Mouse (Mus musculus) limb, embryonic 14.5 days (tissue): ENCODE measurements around the gene Megf6. TPM values are rescaled to one million over a fixed set of nuclear protein-coding genes. Genes with fewer than 3 reads are reported as not detected.

Experiments
- ATAC-seq: fragments of 200-750 bp; cut with Nextera tagmentation; 2 replicates; pipeline ENCODE4 v1.8.0; 2017; ENCODE audit warnings: low read depth, moderate number of reproducible peaks, moderate TSS enrichment; ENCODE audit not compliant: low FRiP score
- DNase-seq: peaks from one replicate; pipeline ENCODE4 v3.0.0-alpha.2; 2015; ENCODE audit warnings: low spot score
- H3K27ac ChIP-seq: fragments of 300-500 bp; sonication (generic); replicated peaks from 2 replicates; pipeline ENCODE4 v1.5.1; 2014; ENCODE audit warnings: low read depth, mild to moderate bottlenecking, low read length, moderate library complexity, mixed read lengths
- H3K27me3 ChIP-seq: fragments of 300-500 bp; sonication (generic); 2 replicates; pipeline ENCODE4 v1.6.1; 2014; ENCODE audit warnings: low read length, mixed read lengths; ENCODE audit not compliant: control insufficient read depth, insufficient read depth
- H3K36me3 ChIP-seq: fragments of 300-500 bp; sonication (generic); 2 replicates; pipeline ENCODE4 v1.6.1; 2014; ENCODE audit warnings: mild to moderate bottlenecking, low read length, moderate library complexity, mixed read lengths; ENCODE audit not compliant: control insufficient read depth, insufficient read depth
- H3K4me1 ChIP-seq: fragments of 300-500 bp; sonication (generic); 2 replicates; pipeline ENCODE4 v1.6.1; 2014; ENCODE audit warnings: antibody characterized with exemption, low read length, mixed read lengths; ENCODE audit not compliant: control insufficient read depth, insufficient read depth
- H3K4me2 ChIP-seq: fragments of 300-500 bp; sonication (generic); replicated peaks from 2 replicates; pipeline ENCODE4 v1.6.1; 2014; ENCODE audit warnings: low read depth, mild to moderate bottlenecking, low read length, moderate library complexity; ENCODE audit not compliant: severe bottlenecking
- H3K4me3 ChIP-seq: fragments of 300-500 bp; sonication (generic); replicated peaks from 2 replicates; pipeline ENCODE4 v1.5.1; 2014; ENCODE audit warnings: low read length
- H3K9ac ChIP-seq: fragments of 300-500 bp; sonication (generic); 2 replicates; pipeline ENCODE4 v1.6.1; 2014; ENCODE audit warnings: mild to moderate bottlenecking, low read depth, low read length, moderate library complexity; ENCODE audit not compliant: severe bottlenecking
- H3K9me3 ChIP-seq: fragments of 300-500 bp; sonication (generic); 2 replicates; pipeline ENCODE4 v1.6.1; 2016; ENCODE audit warnings: low read length; ENCODE audit not compliant: control insufficient read depth
- POLR2A ChIP-seq: fragments of 200-500 bp; IDR thresholded peaks from 2 replicates; pipeline ENCODE4 v1.8.0; 2012; ENCODE audit warnings: inconsistent platforms, mild to moderate bottlenecking, moderate library complexity, borderline replicate concordance; ENCODE audit not compliant: insufficient read depth, insufficient read length; ENCODE audit errors: extremely low read depth
- WGBS: fragments of 180-500 bp; shearing (Covaris S2); extraction: QIAGEN DNeasy Blood & Tissue Kit; methylation state at CpG from one replicate; pipeline ENCODE4 v1.1.7; 2014; 5-methylcytosine and 5-hydroxymethylcytosine counted together
- polyA plus RNA-seq, 2 experiments: library from polyadenylated mRNA; depleted of rRNA in 1 of 2; stranded (reverse) in 1 of 2; unstranded in 1 of 2; fragments of >200 nt; fragmentation: Nextera tagmentation in 1 of 2; extraction: Ambion mirVana in 1 of 2; gene quantifications; 2 replicates each; pipeline versions ENCODE4 v1.2.1 to v1.2.3; 2012 to 2014

Megf6 gene
- polyA plus RNA-seq, 2 experiments: 81.1 to 99.9 TPM

DNA sequence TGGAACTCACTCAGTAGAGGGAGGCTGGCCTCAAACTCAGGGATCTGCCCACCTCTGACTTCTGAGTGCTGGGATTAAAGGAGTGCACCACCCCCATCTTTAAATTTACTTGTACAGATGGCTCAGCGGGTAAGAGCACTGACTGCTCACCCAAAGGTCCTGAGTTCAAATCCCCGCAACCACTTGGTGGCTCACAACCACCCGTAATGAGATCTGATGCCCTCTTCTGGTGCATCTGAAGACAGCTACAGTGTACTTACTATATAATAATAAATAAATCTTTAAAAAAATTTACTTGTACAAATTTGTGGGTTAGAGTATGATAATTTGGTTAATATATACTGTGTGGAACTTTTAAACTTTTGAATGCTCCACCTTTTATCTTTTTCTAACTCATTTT lies 25.8 kb upstream of the Megf6 start:
- WGBS: 76% methylated on average over 3 of the region's 3 CpGs
- no peak for DNase-seq
- Histone ChIP-seq H3K4me1 (peaks cover 15% of the 10 kb centered on the region; the same call in 1 of the 2 replicates), H3K36me3 (peaks cover 19% of the 10 kb centered on the region; the same call in 1 of the 2 replicates), H3K27ac (no peak overlapping the region), H3K4me3 (no peak overlapping the region), H3K9ac (no peak overlapping the region), H3K27me3 (peaks cover 21% of the 10 kb centered on the region), H3K4me2 (no peak overlapping the region), H3K9me3 (no peaks in the 10 kb centered on the region)
- no peak for TF ChIP-seq POLR2A
- ATAC-seq: no peak

DNA sequence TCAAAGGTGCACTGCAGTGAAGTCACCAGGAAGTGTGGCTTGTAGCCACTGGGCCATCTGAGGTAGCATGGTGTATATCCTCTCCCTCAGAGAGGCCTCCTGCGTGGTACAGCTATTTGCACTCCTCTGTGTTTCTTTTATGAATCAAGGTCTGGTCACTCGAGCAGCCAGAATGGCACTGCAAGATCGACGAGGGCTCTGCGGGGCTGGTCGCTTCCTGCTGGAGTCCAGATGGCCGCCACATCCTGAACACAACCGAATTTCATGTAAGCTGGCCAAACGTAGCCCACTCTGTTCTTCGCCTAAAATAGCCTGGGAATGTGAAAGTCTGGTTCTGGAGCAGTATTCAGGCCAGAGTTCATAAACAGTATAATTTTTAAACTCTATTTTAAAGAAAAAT lies 24.2 kb upstream of the Megf6 start:
- ATAC-seq (no peak), DNase-seq (no peak)
- Histone ChIP-seq H3K27ac (no peak overlapping the region), H3K27me3 (peaks cover 6% of the 10 kb centered on the region), H3K36me3 (peaks cover 32% of the 10 kb centered on the region), H3K4me2 (no peak overlapping the region), H3K9ac (no peak overlapping the region), H3K4me1 (0 out of 2 replicates have a peak, but pooled peaks cover 5% of the 10 kb centered on the region), H3K9me3 (no peaks in the 10 kb centered on the region), H3K4me3 (no peak overlapping the region)
- 74% methylated on average over 10 of the region's 10 CpGs for WGBS
- no peak for TF ChIP-seq POLR2A

DNA sequence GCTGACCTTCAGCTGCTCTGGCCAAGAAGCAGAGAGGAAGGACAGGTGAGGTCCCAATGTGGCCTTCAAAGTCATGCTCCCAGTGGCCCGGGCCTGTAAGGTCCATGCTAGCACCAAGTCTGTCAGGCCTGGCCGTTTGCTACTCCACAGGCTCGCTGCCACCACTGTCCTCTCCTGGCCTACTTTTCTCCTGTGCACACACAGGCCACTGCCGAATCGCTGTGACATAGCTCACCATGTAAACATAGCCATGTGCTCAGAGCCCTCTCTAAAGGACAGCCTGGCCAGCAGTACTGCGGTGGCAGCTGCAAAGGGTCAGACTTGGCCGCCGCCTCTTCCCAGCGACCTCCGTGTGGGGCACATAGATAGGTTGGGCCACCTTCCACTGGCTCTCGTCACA lies 16.4 kb upstream of the Megf6 start:
- Histone ChIP-seq H3K9me3 (no peaks in the 10 kb centered on the region), H3K36me3 (peaks cover 81% of the 10 kb centered on the region), H3K4me3 (no peak overlapping the region), H3K27me3 (no peaks in the 10 kb centered on the region), H3K27ac (no peak overlapping the region), H3K9ac (no peak overlapping the region), H3K4me2 (no peak overlapping the region), H3K4me1 (peaks cover under 1% of the 10 kb centered on the region; the same call in 1 of the 2 replicates)
- no peak for TF ChIP-seq POLR2A
- DNase-seq (no peak), ATAC-seq (no peak)
- WGBS: 75% methylated on average over 11 of the region's 11 CpGs

- H3K4me2 ChIP-seq: no peak overlapping the region
- ATAC-seq (no peak), DNase-seq (no peak)
- H3K9ac ChIP-seq: no peak overlapping the region
- WGBS: 82% methylated on average over 7 of the region's 7 CpGs
- H3K36me3 ChIP-seq: peaks cover 70% of the 10 kb centered on the region
- H3K9me3 ChIP-seq: no peaks in the 10 kb centered on the region
- no peak for TF ChIP-seq POLR2A
- H3K4me3 ChIP-seq: no peak overlapping the region
- peaks cover 10% of the 10 kb centered on the region for H3K4me1 ChIP-seq
- H3K27ac ChIP-seq: no peak overlapping the region
- no peaks in the 10 kb centered on the region for H3K27me3 ChIP-seq
Measured at GRCm38 (mm10) chr4:154156050-154156449, 14.5 kb upstream of the Megf6 start.

DNA sequence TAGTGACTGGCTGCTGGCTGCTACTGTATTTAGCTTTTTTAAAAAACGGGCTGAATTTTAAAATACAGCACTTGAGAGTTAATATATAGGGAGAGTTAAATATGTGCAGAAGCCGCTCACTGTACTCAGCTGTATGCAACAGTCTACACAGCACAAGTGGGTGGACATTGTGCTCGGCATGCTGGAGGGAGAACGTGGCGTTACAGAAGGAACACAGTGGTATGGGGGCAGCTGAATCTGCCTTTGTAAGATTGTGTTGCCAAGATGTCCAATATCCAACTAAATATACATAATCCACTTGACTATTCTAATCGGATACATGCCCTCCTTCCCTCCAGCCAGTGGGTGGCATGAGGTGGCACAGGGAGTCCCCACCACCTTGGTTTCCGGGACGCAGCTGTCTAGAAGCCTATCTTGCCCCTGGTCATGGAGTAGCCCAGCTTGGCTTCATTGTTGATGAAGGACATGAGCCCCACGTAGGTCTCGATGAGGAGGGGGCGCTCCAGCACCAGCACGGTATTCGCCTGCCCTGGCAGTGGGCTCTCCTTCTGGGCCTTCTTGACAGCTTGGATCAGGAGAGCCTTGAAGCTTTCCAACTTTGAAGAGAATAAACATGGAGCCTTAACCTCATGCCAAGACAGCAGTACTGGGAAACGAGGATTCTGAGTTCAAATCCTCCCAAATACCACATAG lies 12.4 kb upstream of the Megf6 start:
- 96% methylated on average over 14 of the region's 14 CpGs for WGBS

DNA sequence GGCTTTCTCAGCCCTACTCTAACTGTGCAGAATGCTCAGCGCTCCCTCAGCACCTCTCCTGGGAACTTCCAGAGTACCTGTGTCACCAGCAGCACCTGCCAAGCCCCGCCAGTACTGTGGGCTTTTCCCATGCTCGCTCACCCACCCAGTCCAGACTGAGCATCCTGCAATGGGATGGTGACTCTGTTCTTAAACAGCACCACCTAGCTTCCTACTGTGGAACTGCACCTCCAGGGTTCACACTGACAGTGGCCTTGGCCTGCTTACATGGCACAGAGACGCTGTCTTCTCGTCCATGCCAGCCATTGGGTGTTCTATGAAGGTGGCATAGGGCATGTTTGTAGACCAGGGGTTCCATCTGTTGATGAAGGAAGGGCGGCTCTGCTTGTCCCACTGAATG lies 11.5 kb upstream of the Megf6 start:
- TF ChIP-seq POLR2A: no peak; the same call in 1 of the 2 replicates
- Histone ChIP-seq H3K4me1 (peaks cover 15% of the 10 kb centered on the region), H3K4me3 (peak overlapping the region; percentile 91; the same call in 1 of the 2 replicates), H3K9me3 (no peaks in the 10 kb centered on the region), H3K27me3 (no peaks in the 10 kb centered on the region), H3K36me3 (peaks cover 47% of the 10 kb centered on the region), H3K4me2 (no peak overlapping the region), H3K27ac (no peak overlapping the region), H3K9ac (no peak overlapping the region)
- ATAC-seq (no peak; the same call in 1 of the 2 replicates), DNase-seq (peak; percentile 81)
- WGBS: 14% methylated on average over 6 of the region's 6 CpGs

More for the DNA sequence above, 12.4 kb upstream of the Megf6 start:
- Histone ChIP-seq H3K27me3 (no peaks in the 10 kb centered on the region), H3K4me3 (no peak overlapping the region), H3K9me3 (no peaks in the 10 kb centered on the region), H3K9ac (no peak overlapping the region), H3K36me3 (peaks cover 52% of the 10 kb centered on the region), H3K27ac (no peak overlapping the region), H3K4me1 (peaks cover 15% of the 10 kb centered on the region), H3K4me2 (no peak overlapping the region)
- DNase-seq: no peak
- no peak for TF ChIP-seq POLR2A
- ATAC-seq: no peak
